Mouse (Mus musculus) hindbrain, embryonic 11.5 days (tissue): ENCODE results near the gene Naa11. TPM values are rescaled to one million over a fixed set of nuclear protein-coding genes. Genes with fewer than 3 reads are reported as not detected.
A peak's percentile ranks its signal among the peaks of the same experiment; 100 is the strongest.

Source experiments
- ATAC-seq: fragments of 200-750 bp; cut with Nextera tagmentation; 2 replicates; pipeline ENCODE4 v1.8.0; 2017; ENCODE audit warnings: mild to moderate bottlenecking, moderate TSS enrichment, moderate library complexity; ENCODE audit not compliant: low FRiP score
- DNase-seq: peaks from one replicate; pipeline ENCODE4 v3.0.0-alpha.2; 2015; ENCODE audit warnings: low spot score
- H3K27ac ChIP-seq: fragments of 300-500 bp; sonication (generic); 2 replicates; pipeline ENCODE4 v1.5.1; 2014; ENCODE audit warnings: mild to moderate bottlenecking, low read depth, low read length
- H3K27me3 ChIP-seq: fragments of 300-500 bp; sonication (generic); 2 replicates; pipeline ENCODE4 v1.6.1; 2014; ENCODE audit warnings: mild to moderate bottlenecking, low read length, moderate library complexity, mixed read lengths; ENCODE audit not compliant: control insufficient read depth, insufficient read depth
- H3K36me3 ChIP-seq: fragments of 300-500 bp; sonication (generic); 2 replicates; pipeline ENCODE4 v1.6.1; 2014; ENCODE audit warnings: mild to moderate bottlenecking, low read length, moderate library complexity, mixed read lengths; ENCODE audit not compliant: control insufficient read depth, insufficient read depth
- H3K4me1 ChIP-seq: fragments of 300-500 bp; sonication (generic); replicated peaks from 2 replicates; pipeline ENCODE4 v1.6.1; 2014; ENCODE audit warnings: low read length, mixed read lengths; ENCODE audit not compliant: control insufficient read depth, insufficient read depth
- H3K4me2 ChIP-seq: fragments of 300-500 bp; sonication (generic); replicated peaks from 2 replicates; pipeline ENCODE4 v1.6.1; 2014; ENCODE audit warnings: mild to moderate bottlenecking, low read depth, low read length
- H3K4me3 ChIP-seq: fragments of 300-500 bp; sonication (generic); 2 replicates; pipeline ENCODE4 v1.5.1; 2014; ENCODE audit warnings: low read depth, low read length
- H3K9ac ChIP-seq: fragments of 300-500 bp; sonication (generic); 2 replicates; pipeline ENCODE4 v1.6.1; 2014; ENCODE audit warnings: low read depth, low read length
- H3K9me3 ChIP-seq: fragments of 300-500 bp; sonication (generic); 2 replicates; pipeline ENCODE4 v1.6.1; 2016; ENCODE audit warnings: low read length; ENCODE audit not compliant: control insufficient read depth
- whole genome bisulfite sequencing: fragments of 180-500 bp; shearing (Covaris S2); extraction: QIAGEN DNeasy Blood & Tissue Kit; methylation state at CpG from one replicate; pipeline ENCODE4 v1.1.7; 2014; 5-methylcytosine and 5-hydroxymethylcytosine counted together
- polyA plus RNA-seq: library from polyadenylated mRNA; unstranded; fragments of >200 nt; fragmentation: Nextera tagmentation; extraction: Ambion mirVana; gene quantifications from 2 replicates; pipeline ENCODE4 v1.2.1, GENCODE M21; 2014

Gene Naa11
- not detected in 2 replicates for polyA plus RNA-seq

- Histone ChIP-seq H3K4me3 (no peak within 1 kb of the TSS), H3K4me1 (no peaks in the 10 kb centered on the region), H3K9me3 (no peaks in the 10 kb centered on the region), H3K36me3 (no peaks in the 10 kb centered on the region), H3K9ac (no peak within 1 kb of the TSS), H3K27me3 (no peaks in the 10 kb centered on the region), H3K4me2 (no peak within 1 kb of the TSS), H3K27ac (no peak within 1 kb of the TSS)
- 94% methylated on average over 23 of the region's 23 CpGs for WGBS
- no peak for DNase-seq
- no peak for ATAC-seq
Measured at GRCm38 (mm10) chr5:97392160-97392559, at the start of gene Naa11. TSS of gene Naa11 (minus strand) at chr5:97392379.

GRCm38 (mm10) chr5:97432512-97432911 is 40.3 kb upstream of the Naa11 start:
- DNase-seq, result no peak
- no peaks in the 10 kb centered on the region for H3K4me1 ChIP-seq
- no peaks in the 10 kb centered on the region for H3K36me3 ChIP-seq
- WGBS, result 90% methylated on average over 2 of the region's 2 CpGs
- ATAC-seq, result no peak
- H3K9me3 ChIP-seq, result no peaks in the 10 kb centered on the region
- no peak overlapping the region for H3K27ac ChIP-seq
- H3K4me2 ChIP-seq, result no peak overlapping the region
- H3K4me3 ChIP-seq, result no peak overlapping the region
- no peaks in the 10 kb centered on the region for H3K27me3 ChIP-seq
- no peak overlapping the region for H3K9ac ChIP-seq

GRCm38 (mm10) chr5:97429976-97430375 is 37.8 kb upstream of the Naa11 start:
- Histone ChIP-seq H3K9ac (no peak overlapping the region), H3K4me3 (no peak overlapping the region), H3K27ac (no peak overlapping the region), H3K4me2 (no peak overlapping the region), H3K36me3 (no peaks in the 10 kb centered on the region), H3K9me3 (no peaks in the 10 kb centered on the region), H3K27me3 (no peaks in the 10 kb centered on the region), H3K4me1 (no peaks in the 10 kb centered on the region)
- ATAC-seq (no peak), DNase-seq (no peak)
- 91% methylated on average over 9 of the region's 9 CpGs for WGBS

- DNase-seq, result no peak
- no peak overlapping the region for H3K4me3 ChIP-seq
- H3K27me3 ChIP-seq, result no peaks in the 10 kb centered on the region
- no peaks in the 10 kb centered on the region for H3K36me3 ChIP-seq
- H3K4me2 ChIP-seq, result no peak overlapping the region
- ATAC-seq, result no peak
- no peaks in the 10 kb centered on the region for H3K4me1 ChIP-seq
- H3K27ac ChIP-seq, result no peak overlapping the region
- no peak overlapping the region for H3K9ac ChIP-seq
- 84% methylated on average over 2 of the region's 2 CpGs for WGBS
- H3K9me3 ChIP-seq, result no peaks in the 10 kb centered on the region
Measured at GRCm38 (mm10) chr5:97421669-97422068, 29.5 kb upstream of the Naa11 start.

GRCm38 (mm10) chr5:97417185-97417584 is 25.0 kb upstream of the Naa11 start:
- WGBS, result 81% methylated on average over 2 of the region's 2 CpGs

GRCm38 (mm10) chr5:97415837-97416236 is 23.7 kb upstream of the Naa11 start:
- no peaks in the 10 kb centered on the region for H3K36me3 ChIP-seq
- no peak overlapping the region for H3K4me2 ChIP-seq
- no peak overlapping the region for H3K9ac ChIP-seq
- H3K4me1 ChIP-seq, result no peaks in the 10 kb centered on the region
- H3K27me3 ChIP-seq, result no peaks in the 10 kb centered on the region
- no peak overlapping the region for H3K4me3 ChIP-seq
- peak; percentile 47; the same call in 1 of the 2 replicates for ATAC-seq
- H3K9me3 ChIP-seq, result no peaks in the 10 kb centered on the region
- H3K27ac ChIP-seq, result no peak overlapping the region
- no peak for DNase-seq
- WGBS, result 82% methylated on average over 6 of the region's 6 CpGs

More at GRCm38 (mm10) chr5:97417185-97417584, 25.0 kb upstream of the Naa11 start:
- Histone ChIP-seq H3K4me2 (no peak overlapping the region), H3K4me1 (no peaks in the 10 kb centered on the region), H3K27me3 (no peaks in the 10 kb centered on the region), H3K27ac (no peak overlapping the region), H3K9me3 (no peaks in the 10 kb centered on the region), H3K36me3 (no peaks in the 10 kb centered on the region), H3K4me3 (no peak overlapping the region), H3K9ac (no peak overlapping the region)
- no peak for DNase-seq
- ATAC-seq, result no peak

GRCm38 (mm10) chr5:97413716-97414115 is 21.5 kb upstream of the Naa11 start:
- 91% methylated on average over 3 of the region's 3 CpGs for whole genome bisulfite sequencing
- no peak for ATAC-seq
- no peak overlapping the region for H3K27ac ChIP-seq
- no peaks in the 10 kb centered on the region for H3K9me3 ChIP-seq
- no peaks in the 10 kb centered on the region for H3K36me3 ChIP-seq
- no peak overlapping the region for H3K9ac ChIP-seq
- no peak overlapping the region for H3K4me3 ChIP-seq
- no peaks in the 10 kb centered on the region for H3K27me3 ChIP-seq
- H3K4me2 ChIP-seq, result no peak overlapping the region
- no peak for DNase-seq
- H3K4me1 ChIP-seq, result no peaks in the 10 kb centered on the region

GRCm38 (mm10) chr5:97410190-97410589 is 18.0 kb upstream of the Naa11 start:
- H3K9me3 ChIP-seq, result no peaks in the 10 kb centered on the region
- no peak overlapping the region for H3K9ac ChIP-seq
- WGBS, result 66% methylated on average over 6 of the region's 6 CpGs
- H3K36me3 ChIP-seq, result no peaks in the 10 kb centered on the region
- ATAC-seq, result no peak
- no peak for DNase-seq
- no peaks in the 10 kb centered on the region for H3K4me1 ChIP-seq
- no peak overlapping the region for H3K4me2 ChIP-seq
- H3K27ac ChIP-seq, result no peak overlapping the region
- no peak overlapping the region for H3K4me3 ChIP-seq
- no peaks in the 10 kb centered on the region for H3K27me3 ChIP-seq

- Histone ChIP-seq H3K27ac (no peak overlapping the region), H3K4me1 (no peaks in the 10 kb centered on the region)
- ATAC-seq, result peak; percentile 70
Measured at GRCm38 (mm10) chr5:97409234-97409704, 17.1 kb upstream of the Naa11 start.

More at GRCm38 (mm10) chr5:97409234-97409704, 17.1 kb upstream of the Naa11 start:
- Histone ChIP-seq H3K4me2 (no peak overlapping the region), H3K9ac (no peak overlapping the region), H3K4me3 (no peak overlapping the region), H3K27me3 (no peaks in the 10 kb centered on the region), H3K36me3 (no peaks in the 10 kb centered on the region), H3K9me3 (no peaks in the 10 kb centered on the region)
- 46% methylated on average over 4 of the region's 4 CpGs for WGBS
- DNase-seq, result peak; percentile 7
